Mouse (Mus musculus) hindbrain, embryonic 13.5 days (tissue): ENCODE results near the gene Tcp10a. TPM values are rescaled to one million over a fixed set of nuclear protein-coding genes. Genes with fewer than 3 reads are reported as not detected.
A peak's percentile ranks its signal among the peaks of the same experiment; 100 is the strongest.
"Not testable (repeated sequence)": the region's sequence is repeated elsewhere in the genome, so short reads cannot be mapped to it uniquely, and the experiment has no call there.

ENCODE experiments used
- ATAC-seq: fragments of 200-750 bp; cut with Nextera tagmentation; 2 replicates; pipeline ENCODE4 v1.8.0; 2017; ENCODE audit warnings: moderate TSS enrichment; ENCODE audit not compliant: low FRiP score
- H3K27ac ChIP-seq: fragments of 300-500 bp; sonication (generic); 2 replicates; pipeline ENCODE4 v1.5.1; 2015; ENCODE audit warnings: inconsistent platforms, mild to moderate bottlenecking, moderate library complexity
- H3K27me3 ChIP-seq: fragments of 300-500 bp; sonication (generic); 2 replicates; pipeline ENCODE4 v1.6.1; 2015; ENCODE audit warnings: mild to moderate bottlenecking, inconsistent platforms
- H3K36me3 ChIP-seq: fragments of 300-500 bp; sonication (generic); 2 replicates; pipeline ENCODE4 v1.6.1; 2015; ENCODE audit warnings: mild to moderate bottlenecking, inconsistent platforms
- H3K4me1 ChIP-seq: fragments of 300-500 bp; sonication (generic); replicated peaks from 2 replicates; pipeline ENCODE4 v1.6.1; 2015; ENCODE audit warnings: inconsistent platforms
- H3K4me2 ChIP-seq: fragments of 300-500 bp; sonication (generic); 2 replicates; pipeline ENCODE4 v1.6.1; 2015; ENCODE audit warnings: inconsistent platforms, mild to moderate bottlenecking, moderate library complexity
- H3K4me3 ChIP-seq: fragments of 300-500 bp; sonication (generic); 2 replicates; pipeline ENCODE4 v1.5.1; 2015; ENCODE audit warnings: mild to moderate bottlenecking, inconsistent platforms
- H3K9ac ChIP-seq: fragments of 300-500 bp; sonication (generic); 2 replicates; pipeline ENCODE4 v1.6.1; 2015; ENCODE audit warnings: mild to moderate bottlenecking, inconsistent platforms
- H3K9me3 ChIP-seq: fragments of 300-500 bp; sonication (generic); 2 replicates; pipeline ENCODE4 v1.6.1; 2016; ENCODE audit warnings: inconsistent platforms
- WGBS: fragments of 180-500 bp; shearing (Covaris S2); methylation state at CpG from one replicate; pipeline ENCODE4 v1.1.7; 2015; 5-methylcytosine and 5-hydroxymethylcytosine counted together
- polyA plus RNA-seq: library from polyadenylated mRNA; unstranded; fragments of >200 nt; fragmentation: Nextera tagmentation; extraction: Ambion mirVana; gene quantifications from 2 replicates; pipeline ENCODE4 v1.2.1, GENCODE M21; 2015

The Tcp10a gene
- not detected in 2 replicates for polyA plus RNA-seq

DNA sequence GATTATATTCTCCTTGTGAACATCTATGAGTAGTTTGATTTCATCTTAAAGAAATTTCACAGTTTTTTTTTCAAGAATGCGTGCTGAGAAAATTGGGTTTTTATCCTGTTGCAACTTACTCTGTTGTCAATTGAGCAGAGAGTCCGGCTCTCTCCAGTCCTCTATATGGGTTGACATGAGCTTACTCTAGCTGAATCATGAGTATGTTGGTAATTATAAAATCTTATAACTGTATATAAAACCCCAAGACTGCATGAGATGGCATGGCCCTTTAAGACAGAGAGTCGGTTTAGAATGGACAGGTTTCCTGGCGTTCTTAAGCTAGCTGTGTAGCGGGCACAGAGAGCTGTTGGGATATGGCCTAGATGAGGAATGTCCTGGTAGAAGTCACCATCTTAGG is at the start of gene Tcp10a:
Tcp10a (plus strand) TSS at position 301 of the 400 bp plus-strand sequence.
- not testable (repeated sequence) for H3K4me1 ChIP-seq, H3K27ac ChIP-seq, H3K9ac ChIP-seq, H3K4me3 ChIP-seq, H3K27me3 ChIP-seq, H3K36me3 ChIP-seq, H3K4me2 ChIP-seq, ATAC-seq, H3K9me3 ChIP-seq
- 94% methylated on average over 5 of the region's 5 CpGs for WGBS

DNA sequence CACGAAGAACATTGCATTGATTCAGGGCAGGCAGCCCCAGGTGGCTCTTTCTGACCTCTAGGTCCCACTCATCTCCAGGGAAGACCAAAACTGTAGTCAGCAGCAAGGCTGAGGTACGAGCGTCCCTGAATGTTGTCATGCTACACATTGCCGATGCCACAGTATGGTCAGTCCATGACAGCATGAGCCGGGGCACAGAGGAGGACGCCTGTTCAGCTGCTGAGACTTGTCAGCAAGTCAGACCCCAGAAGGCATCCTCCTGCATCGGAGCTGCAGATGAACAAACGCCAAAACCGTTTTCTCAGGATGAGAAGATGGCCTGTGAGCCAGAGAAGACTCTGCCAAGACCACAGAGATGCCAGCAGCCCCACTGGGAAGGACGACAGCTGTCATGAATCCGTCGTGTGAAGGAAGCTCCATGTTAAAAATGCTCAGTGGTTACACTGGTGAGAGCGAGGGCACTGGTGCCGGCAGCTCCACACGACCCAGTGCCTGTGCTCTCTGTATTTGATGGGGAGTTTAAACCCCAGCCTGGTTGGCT is 45.7 kb upstream of the Tcp10a start:
- Histone ChIP-seq H3K4me3 (no peak overlapping the region), H3K9ac (no peak overlapping the region), H3K36me3 (peaks cover 64% of the 10 kb centered on the region), H3K4me2 (no peak overlapping the region), H3K27ac (no peak overlapping the region; the same call in 1 of the 2 replicates), H3K27me3 (no peaks in the 10 kb centered on the region), H3K4me1 (peaks cover 4% of the 10 kb centered on the region), H3K9me3 (no peaks in the 10 kb centered on the region)
- WGBS = 88% methylated on average over 15 of the region's 15 CpGs
- ATAC-seq = no peak

DNA sequence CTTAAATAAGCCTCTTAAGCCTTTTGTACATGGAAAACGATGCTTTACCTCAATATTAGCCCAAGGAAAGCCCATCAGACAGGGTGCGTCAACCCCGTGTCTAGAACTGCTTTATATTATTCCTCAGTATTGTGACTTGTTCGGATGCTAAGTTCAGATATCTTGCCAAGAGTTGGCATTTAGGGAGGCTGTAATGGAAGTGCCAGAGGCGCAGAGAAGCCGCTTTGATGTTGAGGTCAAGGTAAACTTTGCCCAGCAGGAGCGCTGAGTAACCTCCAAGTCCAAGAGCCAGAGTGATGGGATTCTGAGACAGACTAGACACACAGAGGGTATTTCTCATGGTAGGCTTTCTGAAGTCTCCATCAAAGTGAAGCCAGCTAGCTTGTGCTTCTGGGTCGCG is 45.2 kb upstream of the Tcp10a start:
- Histone ChIP-seq H3K9me3 (no peaks in the 10 kb centered on the region), H3K36me3 (peaks cover 66% of the 10 kb centered on the region), H3K27me3 (no peaks in the 10 kb centered on the region), H3K4me2 (no peak overlapping the region), H3K4me1 (peaks cover 8% of the 10 kb centered on the region; the same call in 1 of the 2 replicates), H3K27ac (no peak overlapping the region), H3K9ac (no peak overlapping the region), H3K4me3 (no peak overlapping the region)
- ATAC-seq = no peak
- WGBS = 94% methylated on average over 9 of the region's 9 CpGs

DNA sequence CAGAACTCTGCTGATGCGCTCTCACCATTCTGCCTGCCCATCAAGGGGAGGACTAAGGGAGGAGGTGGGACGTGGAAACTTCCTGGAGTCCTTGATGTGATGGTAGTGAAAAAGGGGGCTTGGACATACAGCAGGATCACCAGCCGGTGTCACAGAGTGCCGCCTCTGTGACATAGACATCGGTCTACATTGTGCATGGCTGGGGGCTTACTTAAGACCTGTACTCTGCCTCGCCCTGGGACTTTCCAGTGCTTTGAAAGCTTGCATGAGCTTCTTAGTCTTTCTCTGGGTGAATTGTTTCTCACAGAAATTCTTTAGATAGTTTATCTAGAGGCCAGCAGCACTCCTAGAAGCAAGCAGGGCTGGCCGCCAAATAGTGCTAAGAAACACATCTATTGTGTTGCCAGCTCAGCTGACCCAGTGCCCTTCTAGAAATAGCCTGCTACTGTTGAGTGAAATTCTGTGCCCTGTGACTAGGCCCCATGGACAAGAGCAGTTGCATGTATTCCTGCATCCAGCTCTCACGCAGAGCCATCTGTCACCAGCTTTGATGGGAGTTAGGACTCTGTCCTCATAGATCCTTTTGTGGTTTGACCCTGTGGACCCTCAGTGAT is 40.0 kb upstream of the Tcp10a start:
- H3K27ac ChIP-seq = peak overlapping the region; percentile 14; the same call in 1 of the 2 replicates
- H3K36me3 ChIP-seq = peaks cover 45% of the 10 kb centered on the region
- H3K9me3 ChIP-seq = no peaks in the 10 kb centered on the region
- H3K27me3 ChIP-seq = no peaks in the 10 kb centered on the region
- WGBS = 70% methylated on average over 8 of the region's 8 CpGs
- no peak for ATAC-seq
- H3K4me3 ChIP-seq = no peak overlapping the region
- no peak overlapping the region for H3K4me2 ChIP-seq
- H3K9ac ChIP-seq = no peak overlapping the region
- peaks cover 30% of the 10 kb centered on the region for H3K4me1 ChIP-seq

DNA sequence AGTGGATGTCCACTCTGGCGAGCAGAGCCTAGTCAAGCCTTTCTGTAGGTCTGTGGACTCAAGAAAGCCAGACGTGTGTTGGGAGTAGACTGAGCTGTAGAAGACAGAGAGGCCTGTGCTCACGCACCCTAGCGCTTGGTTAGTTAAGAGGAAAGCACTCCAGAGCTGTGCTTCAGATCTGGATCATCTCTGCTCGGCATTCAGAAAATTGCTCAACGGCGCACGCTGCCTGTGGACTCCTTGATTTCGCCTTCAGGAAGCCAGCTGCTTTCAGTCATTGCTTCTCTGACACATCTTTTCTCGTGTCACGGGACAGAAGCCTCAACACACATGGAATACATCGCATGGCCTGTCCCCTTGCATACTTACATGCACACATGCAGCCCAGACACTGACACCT is 39.2 kb upstream of the Tcp10a start:
- no peak overlapping the region for H3K4me3 ChIP-seq
- no peak overlapping the region for H3K9ac ChIP-seq
- H3K27me3 ChIP-seq = no peaks in the 10 kb centered on the region
- H3K4me2 ChIP-seq = no peak overlapping the region
- peaks cover 52% of the 10 kb centered on the region for H3K36me3 ChIP-seq
- no peak for ATAC-seq
- peaks cover 30% of the 10 kb centered on the region for H3K4me1 ChIP-seq
- WGBS = 90% methylated on average over 12 of the region's 12 CpGs
- peak overlapping the region; percentile 14; the same call in 1 of the 2 replicates for H3K27ac ChIP-seq
- H3K9me3 ChIP-seq = no peaks in the 10 kb centered on the region

DNA sequence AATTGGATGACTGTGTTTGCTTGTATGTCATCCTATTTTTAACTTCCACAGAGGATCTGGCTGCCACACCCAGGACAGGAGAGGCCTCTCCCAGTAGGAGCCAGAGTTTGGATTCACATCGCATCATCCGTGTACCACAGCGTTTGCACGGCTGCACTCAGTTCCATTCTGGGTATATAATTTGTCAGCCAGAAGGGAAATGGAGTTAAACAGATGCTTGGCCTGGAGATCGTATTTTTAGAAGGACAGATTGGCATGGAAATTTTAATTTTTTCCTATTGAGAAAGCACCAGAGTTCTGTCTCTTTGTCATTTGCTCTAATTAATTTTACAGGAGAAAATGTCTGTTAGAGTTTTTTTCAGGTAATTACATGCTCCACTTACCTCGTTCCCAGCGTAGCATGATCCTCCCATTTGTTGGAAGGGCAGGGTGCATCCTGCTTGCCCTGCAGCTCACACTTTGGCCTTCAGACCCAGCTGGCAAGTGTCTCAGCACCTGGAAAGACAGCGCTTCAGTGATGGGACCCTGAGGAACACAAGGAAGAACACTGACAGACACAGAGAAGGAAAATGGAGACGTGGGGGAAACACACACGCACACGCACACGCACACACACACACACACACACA is 37.9 kb upstream of the Tcp10a start:
- H3K27me3 ChIP-seq = no peaks in the 10 kb centered on the region
- H3K9me3 ChIP-seq = no peaks in the 10 kb centered on the region
- H3K4me1 ChIP-seq = peaks cover 33% of the 10 kb centered on the region
- no peak overlapping the region for H3K4me2 ChIP-seq
- 75% methylated on average over 11 of the region's 12 CpGs for WGBS
- ATAC-seq = no peak
- peaks cover 53% of the 10 kb centered on the region for H3K36me3 ChIP-seq
- no peak overlapping the region for H3K4me3 ChIP-seq
- peak overlapping the region; percentile 49 for H3K27ac ChIP-seq
- no peak overlapping the region for H3K9ac ChIP-seq

DNA sequence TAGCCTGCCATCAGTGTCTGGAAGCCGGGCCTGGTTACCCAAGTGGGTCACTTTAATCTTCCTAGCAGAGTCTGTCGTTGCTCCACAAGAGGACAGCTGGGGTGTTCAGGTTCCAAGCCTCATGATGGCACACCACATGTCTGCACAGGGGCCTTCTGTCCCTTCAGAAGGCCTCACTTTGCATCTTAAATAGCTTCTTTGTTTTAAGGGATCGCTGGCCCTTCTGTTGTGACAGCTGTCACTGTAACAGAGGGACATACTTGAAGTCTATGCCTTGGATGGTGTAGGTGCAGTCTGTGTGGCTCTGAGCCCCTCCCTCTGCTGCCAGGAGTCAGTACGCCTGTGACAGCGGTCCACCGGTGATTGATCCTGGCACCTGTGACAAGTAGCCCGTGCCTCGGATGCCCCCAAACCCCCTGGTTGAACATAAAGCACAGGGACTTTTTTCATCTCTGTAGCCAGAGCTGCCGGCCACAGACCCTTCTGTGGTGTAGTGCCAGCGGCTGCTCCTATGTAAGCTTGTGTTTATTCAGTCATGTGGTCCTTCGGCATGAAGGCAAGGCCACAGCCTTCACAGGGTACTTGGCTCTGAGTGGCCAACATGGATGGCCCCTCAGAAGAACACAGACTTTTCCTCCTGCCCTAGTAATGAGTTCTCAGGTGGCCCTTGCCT is 32.3 kb upstream of the Tcp10a start:
- H3K4me2 ChIP-seq = no peak overlapping the region
- 0 out of 2 replicates have a peak, but pooled peaks have one; percentile 66 for ATAC-seq
- peaks cover 12% of the 10 kb centered on the region for H3K4me1 ChIP-seq
- 0 out of 2 replicates have a peak overlapping the region, but pooled peaks have one; percentile 19 for H3K9ac ChIP-seq
- 59% methylated on average over 11 of the region's 11 CpGs for WGBS
- H3K4me3 ChIP-seq = no peak overlapping the region
- no peaks in the 10 kb centered on the region for H3K27me3 ChIP-seq
- no peak overlapping the region for H3K27ac ChIP-seq
- peaks cover 59% of the 10 kb centered on the region for H3K36me3 ChIP-seq
- no peaks in the 10 kb centered on the region for H3K9me3 ChIP-seq

DNA sequence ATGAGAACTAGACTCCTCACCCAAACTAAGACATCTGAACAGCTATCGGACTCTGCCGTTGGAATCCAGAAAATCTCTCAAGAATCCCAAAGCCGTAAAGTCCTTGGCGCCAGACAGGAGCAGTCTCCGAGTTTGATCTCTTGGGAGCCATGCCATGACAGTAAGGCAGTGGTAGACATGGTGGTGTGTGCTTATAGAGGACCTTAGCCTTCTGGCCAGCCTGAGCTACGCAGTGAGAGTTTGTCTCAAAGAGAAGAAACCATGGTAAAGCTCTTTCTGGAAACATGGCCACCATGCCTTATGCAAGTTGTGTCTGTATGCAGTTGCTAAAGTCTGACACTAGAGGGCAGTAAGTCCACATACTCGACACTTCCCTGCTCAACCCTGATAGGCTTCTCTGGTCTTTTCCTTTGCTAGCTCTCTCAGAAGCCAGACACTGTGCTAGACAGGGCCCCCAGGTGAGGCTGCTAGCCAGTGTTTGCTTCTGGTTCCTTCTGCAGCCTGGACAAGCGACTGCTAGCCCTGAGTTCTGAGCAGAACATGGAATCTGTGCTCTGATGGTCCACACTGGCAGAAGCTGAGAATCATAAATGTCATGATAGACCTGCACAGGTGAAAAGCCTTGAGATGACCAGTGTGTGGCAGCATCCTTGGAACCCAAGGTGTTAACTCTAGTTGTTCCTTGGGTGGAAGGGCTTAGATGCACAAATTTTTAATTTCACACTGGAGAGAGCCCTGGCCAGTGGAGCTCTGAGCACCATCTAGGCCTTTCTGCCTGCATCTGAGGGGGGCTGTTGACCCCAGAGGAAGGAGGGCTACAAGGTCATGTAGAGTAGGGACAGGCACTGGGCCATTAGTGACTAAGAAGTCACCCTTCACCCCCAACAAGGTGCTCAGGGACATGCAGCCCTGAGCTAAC is 17.9 kb upstream of the Tcp10a start:
- ATAC-seq = peak; percentile 90
- not testable (repeated sequence) for H3K4me2 ChIP-seq, H3K4me3 ChIP-seq, H3K9me3 ChIP-seq, H3K9ac ChIP-seq, H3K27ac ChIP-seq, H3K27me3 ChIP-seq, H3K36me3 ChIP-seq, H3K4me1 ChIP-seq
- WGBS = 62% methylated on average over 8 of the region's 8 CpGs

DNA sequence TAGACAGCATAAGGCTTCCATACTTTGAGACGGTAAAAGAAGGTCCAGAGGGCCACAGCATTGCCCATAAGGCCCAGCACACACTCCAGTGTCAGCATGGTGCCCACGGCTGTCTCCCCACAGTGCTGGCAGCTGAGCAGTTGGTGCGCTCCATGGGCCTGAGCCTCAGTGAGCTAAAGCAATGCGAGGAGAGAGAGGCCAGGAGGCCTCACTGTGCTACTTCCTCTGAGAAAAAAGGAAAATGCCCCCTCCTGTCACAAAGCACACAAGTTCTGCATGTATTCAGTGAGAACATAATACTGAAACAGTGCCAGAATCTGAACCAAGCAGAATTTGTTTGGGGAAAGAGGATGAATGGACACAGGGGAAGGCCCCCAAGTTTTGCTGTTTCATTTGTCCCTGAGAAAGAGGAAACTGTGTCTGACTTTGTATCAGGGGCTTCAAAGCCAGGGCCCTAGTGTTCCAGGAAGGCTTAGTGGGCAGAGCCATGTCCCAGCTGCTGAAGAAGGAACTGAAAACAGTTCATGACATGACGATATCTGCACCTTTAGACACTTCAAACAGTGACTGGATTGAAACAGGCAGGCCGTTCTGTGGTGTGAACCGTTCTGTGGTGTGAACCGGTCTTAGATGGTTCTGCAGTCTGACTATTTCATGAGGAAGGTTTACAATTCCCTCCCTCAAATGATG is 8.6 kb upstream of the Tcp10a start:
- not testable (repeated sequence) for H3K27me3 ChIP-seq, H3K4me3 ChIP-seq, H3K4me1 ChIP-seq, H3K27ac ChIP-seq, ATAC-seq, H3K9ac ChIP-seq, H3K9me3 ChIP-seq, H3K4me2 ChIP-seq, H3K36me3 ChIP-seq
- WGBS = 79% methylated on average over 7 of the region's 8 CpGs

DNA sequence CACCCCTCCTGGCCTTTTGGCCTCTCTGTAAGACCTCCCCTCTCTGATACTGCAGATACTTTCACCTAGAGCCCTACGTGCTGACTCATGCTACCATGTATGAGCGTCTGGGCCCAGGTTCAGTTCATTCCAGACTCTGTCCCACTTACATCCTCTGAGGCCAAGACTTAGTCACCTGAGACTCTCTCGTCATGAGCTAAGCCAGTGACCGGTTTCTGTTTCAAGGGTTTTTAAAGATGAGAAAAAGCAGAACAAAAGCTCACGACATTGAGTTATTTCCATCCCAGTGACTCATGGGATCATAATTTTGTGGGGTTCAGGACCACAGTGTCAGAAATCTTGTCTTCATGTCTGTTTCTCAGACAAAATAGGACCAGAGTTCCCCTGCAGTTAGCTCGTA is 4.7 kb upstream of the Tcp10a start:
- not testable (repeated sequence) for ATAC-seq, H3K27me3 ChIP-seq
- 91% methylated on average over 6 of the region's 6 CpGs for WGBS

DNA sequence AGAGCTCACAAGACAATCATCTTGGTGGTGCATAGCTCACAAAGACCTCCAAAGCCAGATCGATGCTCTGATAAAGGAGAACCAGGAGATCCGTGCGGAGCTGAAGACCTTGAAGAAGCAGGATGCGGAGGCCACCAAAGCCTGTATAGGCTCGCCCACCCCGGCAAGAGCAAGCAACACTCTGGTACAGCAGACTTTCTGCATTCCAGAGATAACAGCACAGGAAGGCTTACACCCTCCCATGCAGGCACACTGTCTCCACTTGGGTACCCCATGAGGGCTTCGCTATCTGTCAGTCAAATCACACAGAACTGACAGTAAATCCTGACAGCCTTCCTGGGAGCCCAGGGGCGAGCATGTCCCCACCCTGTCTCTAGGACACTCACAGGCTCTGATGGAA is 2.0 kb downstream of the Tcp10a start:
- H3K4me3 ChIP-seq, H3K27ac ChIP-seq, H3K4me2 ChIP-seq, H3K36me3 ChIP-seq, H3K9me3 ChIP-seq, ATAC-seq, H3K27me3 ChIP-seq, H3K4me1 ChIP-seq, H3K9ac ChIP-seq: not testable (repeated sequence)
- WGBS = 91% methylated on average over 8 of the region's 8 CpGs

More for the DNA sequence above, 4.7 kb upstream of the Tcp10a start:
- H3K4me1 ChIP-seq, H3K4me2 ChIP-seq, H3K9me3 ChIP-seq, H3K36me3 ChIP-seq, H3K4me3 ChIP-seq, H3K9ac ChIP-seq, H3K27ac ChIP-seq: not testable (repeated sequence)
